Mouse (Mus musculus): ENCODE measurements at regions not wholly inside any gene's neighbourhood (a gene's known extent, or its start where the extent isn't known, plus 50 kb on each side); places are given as distances from the start of the nearest gene placed in this dataset.
"Not testable (repeated sequence)": the region's sequence is repeated elsewhere in the genome, so short reads cannot be mapped to it uniquely, and the experiment has no call there.

DNA sequence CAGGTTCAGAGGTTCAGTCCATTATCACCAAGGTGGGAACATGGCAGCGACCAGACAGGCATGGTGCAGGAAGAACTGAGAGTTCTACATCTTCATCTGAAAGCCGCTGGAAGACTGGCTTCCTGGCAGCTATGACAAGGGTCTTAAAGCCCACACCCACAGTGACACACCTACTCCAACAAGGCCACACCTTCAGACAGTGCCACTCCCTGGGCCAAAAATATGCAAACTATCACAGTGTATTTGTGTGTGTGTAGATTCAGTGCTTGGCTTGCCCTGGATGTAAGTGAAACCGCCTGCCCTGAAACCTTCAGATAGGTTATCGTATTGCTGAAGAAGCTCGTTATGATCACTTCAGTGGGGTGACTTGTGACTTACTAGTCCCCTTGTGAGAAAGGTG, 151.3 kb downstream of the Kcnrg start:
- DNase-seq: no peak

- DNase-seq: not testable (repeated sequence)
These were observed 152.9 kb downstream of the Kcnrg start for GRCm38 (mm10) chr14:61760176-61760575.

DNA sequence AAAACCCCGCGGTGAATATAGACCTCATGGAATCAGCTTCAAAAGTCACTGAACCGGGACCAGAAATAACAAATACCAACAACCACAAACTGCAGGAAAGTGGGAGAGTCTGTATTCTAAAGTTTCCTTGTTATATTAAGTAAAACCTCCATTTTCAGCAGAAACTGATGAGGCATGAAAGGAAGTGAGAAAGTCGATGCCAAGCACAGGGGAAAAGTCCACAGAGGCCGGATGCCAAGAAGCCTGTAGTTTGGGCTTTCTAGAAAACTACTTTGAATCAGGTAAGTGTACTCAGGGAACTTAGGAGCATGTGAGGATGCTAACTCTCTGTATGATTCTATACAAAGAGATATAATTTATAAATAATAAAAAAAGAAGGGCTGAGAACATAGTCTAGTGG, 154.8 kb downstream of the Kcnrg start:
- no peak for DNase-seq

- DNase-seq: no peak
These were observed 162.6 kb downstream of the Kcnrg start for GRCm38 (mm10) chr14:61769881-61770280.

DNA sequence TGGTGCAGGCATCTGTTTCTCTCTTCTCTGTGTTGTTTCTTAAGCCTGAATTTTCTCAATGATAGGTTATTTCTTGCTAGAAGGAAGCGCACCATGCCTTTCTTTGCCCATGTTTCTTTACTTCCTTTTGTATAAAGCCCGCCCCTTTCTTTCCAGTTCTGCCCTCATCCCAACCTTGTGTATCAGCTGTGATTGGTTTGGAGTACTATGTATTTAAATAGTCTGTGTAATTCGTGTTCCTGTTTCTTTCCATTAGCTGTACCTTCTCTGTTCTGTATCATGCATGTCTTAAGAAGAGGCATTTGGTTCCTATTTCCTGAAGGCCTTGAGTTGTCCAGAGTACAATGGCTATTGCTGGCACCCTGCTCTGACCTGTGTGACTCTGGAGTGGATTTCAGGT, 166.9 kb downstream of the Kcnrg start:
- DNase-seq: no peak

GRCm38 (mm10) chr14:61778618-61779017, 171.4 kb downstream of the Kcnrg start:
- no peak for DNase-seq

- no peak for DNase-seq
These were observed 175.9 kb downstream of the Kcnrg start for GRCm38 (mm10) chr14:61783206-61783605.

GRCm38 (mm10) chr14:61784609-61785008, 177.4 kb downstream of the Kcnrg start:
- no peak for DNase-seq

DNA sequence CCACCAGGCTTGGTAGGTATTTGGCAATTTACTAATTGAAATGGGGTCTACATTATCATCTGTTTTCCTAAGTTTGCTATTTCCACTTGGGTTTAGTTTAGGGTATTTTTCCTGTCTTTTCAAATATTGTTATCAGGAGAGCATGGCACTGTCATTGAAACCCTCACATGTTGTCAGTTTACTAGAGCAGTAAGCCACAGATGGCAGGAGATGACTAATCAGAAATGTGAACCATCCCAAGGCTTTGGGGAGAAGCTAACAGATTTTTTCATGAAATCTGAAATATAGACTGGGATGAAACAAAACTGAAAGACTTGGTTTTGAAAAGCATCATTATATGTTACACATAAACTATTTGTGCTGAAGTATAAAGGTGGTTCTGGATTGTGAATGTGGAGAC, 178.8 kb downstream of the Kcnrg start:
- DNase-seq: peak; percentile 48

GRCm38 (mm10) chr14:61787746-61788145, 180.5 kb downstream of the Kcnrg start:
- no peak for DNase-seq

- peak; percentile 80 for DNase-seq
These were observed 181.9 kb downstream of the Kcnrg start for GRCm38 (mm10) chr14:61788998-61789790.

DNA sequence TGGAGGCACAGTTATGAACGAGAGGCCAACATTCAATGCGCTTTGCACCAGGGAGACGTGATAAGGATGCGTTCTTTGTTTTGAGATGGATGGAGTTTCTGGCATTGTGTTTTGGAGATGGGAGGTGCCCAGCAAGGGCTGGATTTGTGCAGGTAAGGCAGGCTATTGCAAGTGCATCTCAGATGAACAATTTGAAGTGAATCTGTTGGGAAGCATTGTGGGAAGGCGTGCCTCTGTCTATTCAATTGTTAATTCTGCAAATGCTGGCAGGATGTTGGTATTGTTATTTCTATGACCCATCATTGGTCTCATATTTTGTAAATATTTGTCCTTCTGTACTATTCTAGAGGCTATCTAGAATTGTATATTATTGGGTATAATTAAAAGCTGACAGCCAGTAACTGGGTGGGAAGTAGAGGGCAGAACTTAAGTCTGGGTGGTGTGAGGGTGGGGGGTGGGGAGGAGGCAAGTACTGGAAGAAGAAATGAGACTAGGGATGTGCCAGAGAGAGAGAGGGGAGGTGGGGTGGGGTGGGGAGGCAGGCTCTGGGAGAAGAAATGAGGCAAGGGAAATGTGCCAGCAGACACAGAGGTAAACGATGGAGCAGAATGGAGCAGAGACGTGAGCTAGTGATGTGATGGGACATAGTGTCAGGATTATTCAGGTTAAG, 188.9 kb downstream of the Kcnrg start:
- no peak for DNase-seq

DNA sequence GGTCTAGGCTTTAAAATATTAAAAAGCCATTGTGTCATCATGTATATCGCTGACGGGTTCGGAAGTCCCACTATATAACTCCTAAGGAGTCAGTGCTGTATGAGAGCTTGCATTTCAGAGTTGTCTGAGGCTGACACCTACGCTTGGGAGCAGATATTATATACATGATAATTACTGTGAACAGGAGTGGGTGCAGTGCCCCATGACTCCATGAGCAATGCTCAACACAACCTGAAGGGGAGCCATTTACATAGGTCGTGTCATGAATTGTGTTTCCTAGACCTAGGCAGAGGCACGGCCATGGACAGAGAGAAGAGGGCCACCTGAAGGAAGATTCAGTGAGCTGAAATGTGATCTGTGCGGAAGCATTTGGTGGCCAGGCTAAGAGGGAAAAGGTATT, 189.4 kb downstream of the Kcnrg start:
- DNase-seq: no peak

GRCm38 (mm10) chr14:61803421-61803925, 196.2 kb downstream of the Kcnrg start:
- no peak for DNase-seq

- no peak for DNase-seq
These were observed 198.2 kb downstream of the Kcnrg start for GRCm38 (mm10) chr14:61805433-61805832.

DNA sequence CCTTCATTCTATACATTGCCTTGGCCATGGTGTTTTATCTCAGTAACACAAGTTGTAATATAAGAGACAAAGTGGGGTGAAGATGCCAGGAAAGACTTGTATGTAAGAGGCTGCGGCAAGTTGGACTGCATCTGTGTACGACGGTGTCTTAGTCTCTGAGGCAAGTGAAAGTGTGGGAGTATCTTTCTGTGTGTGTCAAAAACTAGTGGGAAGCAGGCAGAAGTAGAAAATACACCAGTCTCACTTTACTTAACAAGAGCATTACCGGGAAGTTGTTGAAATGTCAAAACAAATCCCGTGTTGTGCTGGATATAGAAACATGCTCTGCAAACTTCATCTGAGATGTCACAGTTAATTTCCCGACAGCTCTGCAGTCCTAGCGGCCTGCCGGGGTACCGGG, 200.9 kb downstream of the Kcnrg start:
- DNase-seq: no peak

DNA sequence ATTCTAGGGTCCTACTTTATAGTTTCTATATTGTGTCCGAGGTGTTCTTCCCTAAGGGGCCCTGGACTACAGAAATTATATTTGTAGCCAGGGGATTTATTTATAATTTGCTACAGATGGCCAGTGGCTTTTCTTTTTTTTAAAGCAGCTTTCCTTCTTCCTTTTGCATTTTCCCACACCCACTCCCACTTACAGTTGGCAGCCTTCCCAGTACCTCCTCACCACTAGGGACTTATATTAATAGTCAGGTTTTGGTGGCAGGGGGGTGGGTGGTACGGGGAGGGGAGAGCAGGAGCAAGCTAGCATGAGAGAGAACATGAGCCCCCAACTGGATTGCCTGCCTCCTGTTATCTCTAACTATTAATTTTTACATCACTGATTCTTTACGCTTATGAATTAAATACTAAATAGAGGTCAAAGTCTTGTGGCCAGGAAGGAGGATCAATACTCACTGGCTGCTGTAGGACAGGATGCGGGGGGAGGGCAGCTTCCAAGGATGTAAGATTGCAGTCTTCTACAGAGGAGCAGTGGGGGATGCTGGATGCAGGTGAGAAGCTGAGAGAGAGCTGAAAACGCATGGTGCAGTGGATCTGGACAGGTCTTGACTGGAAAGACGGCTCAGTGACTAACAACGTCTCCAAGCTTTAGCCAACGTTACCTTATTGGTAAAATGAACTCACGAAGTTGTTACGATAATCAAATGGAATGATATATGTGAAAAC, 202.6 kb downstream of the Kcnrg start:
- DNase-seq: peak; percentile 54

DNA sequence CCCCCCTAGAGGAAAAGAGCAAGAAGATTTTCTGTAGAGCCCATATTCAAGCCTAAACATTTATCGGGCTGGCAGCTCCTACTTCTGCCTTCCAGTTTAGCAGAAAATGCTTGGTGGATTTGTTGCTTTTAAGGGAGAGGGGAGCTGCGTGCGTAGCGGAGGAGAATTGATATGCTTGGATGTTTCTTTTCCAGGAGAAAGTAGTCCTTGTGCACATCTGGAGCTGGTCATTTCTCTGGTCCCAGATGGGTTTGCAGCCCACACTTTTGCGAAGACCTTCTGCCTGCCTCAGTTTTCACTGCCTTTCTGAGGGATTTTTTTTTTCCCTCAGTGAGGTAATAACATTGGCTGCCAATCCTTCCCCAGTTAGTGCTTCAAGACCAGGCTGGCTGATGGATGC, 203.6 kb downstream of the Kcnrg start:
- DNase-seq: no peak

- DNase-seq: no peak
These were observed 210.5 kb downstream of the Kcnrg start for GRCm38 (mm10) chr14:61817711-61818110.

DNA sequence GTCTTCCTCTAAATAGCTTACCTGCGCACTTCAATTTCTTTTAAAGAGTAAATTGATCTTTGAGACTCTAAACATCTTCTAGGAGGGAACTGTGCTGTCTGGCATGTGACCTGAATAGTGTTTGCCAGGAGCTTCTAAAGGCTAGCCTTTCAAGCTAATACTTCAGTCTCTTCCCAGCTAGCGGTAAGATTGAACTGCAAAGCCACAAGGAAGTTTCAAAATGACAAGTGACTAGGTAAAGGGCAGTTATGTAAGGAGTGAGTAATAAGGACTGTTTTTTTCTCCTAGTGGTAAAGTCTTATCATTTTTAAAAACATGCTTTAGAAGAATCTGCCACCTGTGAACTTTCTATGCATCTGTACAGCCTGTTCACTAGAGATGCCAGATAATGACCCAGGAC, 211.1 kb downstream of the Kcnrg start:
- DNase-seq: no peak

GRCm38 (mm10) chr14:61819251-61819650, 212.0 kb downstream of the Kcnrg start:
- no peak for DNase-seq

DNA sequence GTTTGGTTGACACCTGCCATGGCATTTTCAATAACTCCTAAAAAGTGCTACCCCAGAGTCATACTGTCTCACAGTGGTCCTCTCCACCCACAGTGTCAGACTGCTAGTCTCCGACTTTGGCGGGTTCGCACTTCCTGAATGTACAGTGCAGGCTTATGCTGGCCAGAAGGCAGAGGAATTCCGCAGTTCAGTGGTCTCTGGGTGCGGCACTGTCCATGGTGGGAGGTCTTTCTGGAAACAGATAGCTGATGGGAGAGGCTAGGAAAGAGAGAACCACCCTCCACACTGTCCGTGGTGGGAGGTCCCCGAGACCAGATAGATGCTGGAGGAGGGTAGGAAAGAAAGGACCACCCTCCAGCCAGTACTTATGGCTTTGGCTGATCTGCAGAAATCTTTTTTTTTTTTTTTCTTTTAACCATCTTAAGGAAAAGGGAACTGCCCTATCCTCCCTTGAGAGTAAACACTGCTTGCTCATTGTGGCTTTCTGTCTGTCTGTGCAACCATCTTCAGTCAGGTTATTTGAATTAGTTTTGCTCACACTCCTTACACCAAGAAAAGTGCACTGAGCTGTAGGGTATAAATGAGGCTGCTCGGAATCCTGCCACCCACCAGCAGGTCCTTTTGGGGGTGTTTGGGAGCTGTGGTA, 227.2 kb downstream of the Kcnrg start:
- DNase-seq: no peak

- DNase-seq: no peak
These were observed 228.5 kb downstream of the Kcnrg start for GRCm38 (mm10) chr14:61835729-61836128.
